Mouse (Mus musculus) neural tube, embryonic 13.5 days (tissue): Measurements from ENCODE around the gene Slc51b. TPM values are rescaled to one million over a fixed set of nuclear protein-coding genes. Genes with fewer than 3 reads are reported as not detected.

Source experiments
- ATAC-seq: fragments of 200-750 bp; cut with Nextera tagmentation; 2 replicates; pipeline ENCODE4 v1.8.0; 2017; ENCODE audit warnings: low read depth, mild to moderate bottlenecking, moderate TSS enrichment, moderate library complexity
- H3K27ac ChIP-seq: fragments of 300-500 bp; sonication (generic); replicated peaks from 2 replicates; pipeline ENCODE4 v1.5.1; 2015; ENCODE audit warnings: moderate library complexity, mild to moderate bottlenecking, inconsistent platforms
- H3K27me3 ChIP-seq: fragments of 300-500 bp; sonication (generic); 2 replicates; pipeline ENCODE4 v1.6.1; 2015; ENCODE audit warnings: mild to moderate bottlenecking, inconsistent platforms
- H3K36me3 ChIP-seq: fragments of 300-500 bp; sonication (generic); 2 replicates; pipeline ENCODE4 v1.6.1; 2015; ENCODE audit warnings: mild to moderate bottlenecking, inconsistent platforms
- H3K4me1 ChIP-seq: fragments of 300-500 bp; sonication (generic); replicated peaks from 2 replicates; pipeline ENCODE4 v1.6.1; 2015; ENCODE audit warnings: inconsistent platforms
- H3K4me2 ChIP-seq: fragments of 300-500 bp; sonication (generic); 2 replicates; pipeline ENCODE4 v1.6.1; 2015; ENCODE audit warnings: inconsistent platforms, mild to moderate bottlenecking, moderate library complexity
- H3K4me3 ChIP-seq: fragments of 300-500 bp; sonication (generic); 2 replicates; pipeline ENCODE4 v1.5.1; 2015; ENCODE audit warnings: mild to moderate bottlenecking, inconsistent platforms
- H3K9ac ChIP-seq: fragments of 300-500 bp; sonication (generic); 2 replicates; pipeline ENCODE4 v1.6.1; 2015; ENCODE audit warnings: moderate library complexity, mild to moderate bottlenecking, inconsistent platforms
- H3K9me3 ChIP-seq: fragments of 300-500 bp; sonication (generic); 2 replicates; pipeline ENCODE4 v1.6.1; 2016; ENCODE audit warnings: inconsistent platforms
- WGBS: fragments of 180-500 bp; shearing (Covaris S2); methylation state at CpG from one replicate; pipeline ENCODE4 v1.1.7; 2015; 5-methylcytosine and 5-hydroxymethylcytosine counted together
- polyA plus RNA-seq: library from polyadenylated mRNA; unstranded; fragments of >200 nt; fragmentation: Nextera tagmentation; extraction: Ambion mirVana; gene quantifications from 2 replicates; pipeline ENCODE4 v1.2.1, GENCODE M21; 2015

The Slc51b gene
- polyA plus RNA-seq, 1 experiment from 2014 or later, result not detected

DNA sequence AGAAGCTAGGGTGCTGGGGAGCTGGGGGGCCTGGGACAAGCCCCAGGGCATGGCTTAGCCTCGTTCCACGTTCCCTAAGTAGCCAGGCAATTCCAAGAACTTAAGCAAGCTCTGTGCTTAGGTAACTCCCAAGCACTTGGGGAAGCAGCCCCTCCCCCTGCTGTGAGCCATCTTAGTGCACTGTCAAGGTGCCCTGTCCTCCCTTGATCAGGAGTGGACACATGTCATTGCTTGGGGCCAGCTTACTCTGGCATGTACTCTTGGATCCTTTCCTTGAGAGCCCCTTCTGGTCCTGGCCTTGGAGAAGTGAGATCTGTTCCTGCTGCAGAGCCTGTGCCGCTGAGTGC, 40.0 kb downstream of the Slc51b start:
- ATAC-seq, result no peak
- 66% methylated on average over 3 of the region's 3 CpGs for WGBS
- Histone ChIP-seq H3K27ac (no peak overlapping the region), H3K9ac (no peak overlapping the region), H3K9me3 (no peaks in the 10 kb centered on the region), H3K36me3 (peaks cover 9% of the 10 kb centered on the region; the same call in 1 of the 2 replicates), H3K4me1 (peaks cover 7% of the 10 kb centered on the region), H3K4me2 (no peak overlapping the region), H3K4me3 (no peak overlapping the region), H3K27me3 (no peaks in the 10 kb centered on the region)

DNA sequence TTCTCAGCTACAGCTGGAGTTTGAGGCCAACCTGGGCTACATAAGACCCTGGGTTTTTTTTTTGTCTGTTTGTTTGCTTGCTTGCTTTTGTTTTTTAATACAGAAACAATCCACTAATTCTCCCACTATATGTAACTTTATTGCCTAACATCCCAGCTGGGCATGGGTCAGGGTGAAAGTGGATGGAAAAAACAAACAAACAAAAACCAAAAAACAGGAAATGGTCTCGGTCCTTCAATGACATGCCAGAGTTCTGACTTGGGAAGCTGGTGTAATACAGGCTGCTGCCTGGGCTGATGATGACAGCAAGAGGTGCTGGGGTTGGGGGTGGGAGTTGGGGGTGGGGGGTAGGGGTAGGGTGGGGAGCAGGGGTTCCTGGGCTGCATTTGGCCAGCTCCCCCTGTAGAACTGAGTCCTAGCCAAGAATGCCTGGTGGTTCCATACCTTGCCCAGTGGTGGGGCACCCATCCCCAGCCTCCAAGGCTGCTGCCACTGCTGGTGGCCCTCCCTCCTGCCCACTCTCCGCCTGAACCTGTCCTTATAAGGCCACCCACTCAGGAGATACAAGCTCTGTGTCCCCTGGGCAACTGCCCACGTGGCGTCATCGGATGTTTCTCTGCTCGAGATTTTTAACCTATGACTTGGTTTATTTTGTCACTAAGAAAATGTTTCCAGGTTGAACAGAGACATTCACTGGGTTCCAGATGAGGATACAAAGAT, 40.6 kb downstream of the Slc51b start:
- 80% methylated on average over 6 of the region's 6 CpGs for WGBS
- Histone ChIP-seq H3K36me3 (peaks cover 14% of the 10 kb centered on the region), H3K27me3 (no peaks in the 10 kb centered on the region), H3K4me3 (no peak overlapping the region), H3K9me3 (no peaks in the 10 kb centered on the region), H3K4me2 (no peak overlapping the region), H3K9ac (no peak overlapping the region), H3K4me1 (peaks cover 7% of the 10 kb centered on the region), H3K27ac (no peak overlapping the region)
- ATAC-seq, result no peak

DNA sequence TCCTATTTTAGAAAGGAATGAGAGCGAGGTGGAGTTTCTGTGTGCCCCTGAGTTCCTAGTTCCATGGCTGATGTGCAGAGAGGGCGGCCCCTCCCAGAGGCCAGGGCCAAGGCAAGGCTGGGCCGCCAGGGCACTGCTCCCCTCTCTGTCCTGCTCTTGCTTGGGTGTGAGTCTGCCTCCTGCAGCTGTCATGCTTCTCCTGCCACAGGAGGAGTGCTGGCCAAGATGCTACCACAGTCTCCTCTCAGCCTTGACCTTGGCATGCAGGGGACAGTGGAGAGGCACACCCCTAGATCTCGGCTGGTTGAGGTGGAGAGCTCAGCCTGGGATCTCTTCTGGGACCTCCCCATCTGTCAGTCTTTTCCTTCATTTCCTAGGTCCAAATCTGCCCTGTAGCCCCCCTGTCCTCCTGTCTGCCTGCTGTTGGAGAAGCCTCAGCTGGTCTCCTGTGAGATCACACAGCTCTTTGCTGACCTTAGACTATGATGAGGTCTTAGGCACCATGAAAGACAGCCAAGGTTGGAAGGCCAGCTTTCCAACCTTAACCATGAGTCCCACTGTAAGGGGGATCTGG, 41.7 kb downstream of the Slc51b start:
- Histone ChIP-seq H3K4me1 (no peaks in the 10 kb centered on the region), H3K4me2 (no peak overlapping the region), H3K27ac (no peak overlapping the region), H3K27me3 (no peaks in the 10 kb centered on the region), H3K9me3 (no peaks in the 10 kb centered on the region), H3K4me3 (no peak overlapping the region), H3K36me3 (peaks cover 25% of the 10 kb centered on the region), H3K9ac (no peak overlapping the region)
- WGBS, result 88% methylated on average over 4 of the region's 4 CpGs
- no peak for ATAC-seq

DNA sequence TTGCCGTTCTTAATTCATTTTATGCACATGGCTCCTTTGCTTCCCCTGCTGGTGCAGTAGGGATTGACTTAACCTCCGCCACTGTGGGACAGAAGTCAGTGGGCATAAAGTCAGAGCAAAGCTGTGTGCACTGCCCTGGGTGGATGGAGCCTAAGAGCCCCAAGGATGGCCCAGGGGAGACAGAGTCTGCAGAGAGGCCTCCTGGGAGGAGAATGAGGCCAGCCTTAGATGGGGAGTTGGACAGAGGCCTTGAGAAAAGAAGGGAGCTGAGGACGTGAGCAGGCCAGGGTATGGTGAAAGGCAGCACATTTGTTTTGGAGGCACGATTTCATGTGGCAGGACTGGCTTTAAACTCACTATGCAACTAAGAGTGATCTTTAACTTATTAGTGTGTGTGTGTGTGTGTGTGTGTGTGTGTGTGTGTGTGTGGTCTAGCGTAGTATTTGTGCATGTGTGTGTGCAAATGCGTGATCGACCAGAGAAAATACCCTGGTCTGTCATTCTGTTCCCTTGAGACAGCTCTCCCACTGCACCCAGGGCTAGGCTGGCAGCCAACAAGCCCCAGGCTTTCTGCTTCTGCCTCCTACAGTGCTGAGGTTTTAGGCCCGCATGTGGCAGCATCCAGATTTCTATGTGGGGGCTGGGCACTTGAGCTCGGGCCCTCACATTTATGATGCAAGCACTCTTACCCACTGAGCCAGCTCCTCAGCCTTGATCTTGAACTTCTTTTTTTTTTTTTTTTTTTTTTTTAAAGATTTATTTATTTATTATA, 47.4 kb downstream of the Slc51b start:
- 76% methylated on average over 9 of the region's 9 CpGs for WGBS
- no peak for ATAC-seq
- H3K9me3 ChIP-seq, result no peaks in the 10 kb centered on the region
- H3K4me1 ChIP-seq, result no peaks in the 10 kb centered on the region
- H3K4me3 ChIP-seq, result no peak overlapping the region
- no peak overlapping the region for H3K9ac ChIP-seq
- H3K36me3 ChIP-seq, result peaks cover 53% of the 10 kb centered on the region
- H3K27ac ChIP-seq, result 0 out of 2 replicates have a peak overlapping the region, but pooled peaks have one; percentile 33
- H3K27me3 ChIP-seq, result no peaks in the 10 kb centered on the region
- no peak overlapping the region for H3K4me2 ChIP-seq

DNA sequence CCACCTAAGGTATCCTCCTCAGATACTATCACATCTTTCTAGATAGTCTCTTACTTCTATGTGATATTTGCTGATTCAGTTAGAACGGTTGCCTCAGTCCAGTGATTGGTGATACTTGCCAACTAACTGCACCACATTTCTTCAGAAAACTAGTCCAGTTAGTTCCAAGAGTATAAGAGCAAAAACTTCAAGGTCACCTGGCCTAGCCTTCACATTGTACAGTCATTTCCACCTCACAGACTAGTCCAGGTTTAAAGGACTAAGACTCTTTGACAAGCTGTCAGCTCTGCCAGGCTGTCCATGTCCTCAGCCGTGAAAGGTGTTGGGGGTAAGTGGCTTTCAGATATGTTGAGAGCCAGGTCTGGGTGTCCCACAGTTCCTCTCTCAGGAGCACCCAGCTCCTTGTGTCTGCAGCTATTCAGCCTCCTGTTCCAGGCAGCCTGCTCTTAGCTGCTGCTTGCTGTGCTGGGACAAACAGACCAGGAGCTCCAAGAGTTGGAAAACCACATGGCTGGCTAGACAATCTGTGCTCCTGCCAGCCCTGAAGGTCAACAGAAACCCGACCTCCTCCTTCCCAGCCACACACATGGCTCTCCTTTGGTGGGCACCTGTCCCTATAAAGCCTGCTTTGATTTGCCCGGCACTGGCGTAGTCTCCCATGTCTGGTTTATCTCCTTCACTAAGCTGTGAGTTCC, 48.1 kb downstream of the Slc51b start:
- H3K9me3 ChIP-seq, result no peaks in the 10 kb centered on the region
- H3K27me3 ChIP-seq, result no peaks in the 10 kb centered on the region
- H3K9ac ChIP-seq, result no peak overlapping the region
- ATAC-seq, result no peak
- H3K27ac ChIP-seq, result 0 out of 2 replicates have a peak overlapping the region, but pooled peaks have one; percentile 33
- 91% methylated on average over 5 of the region's 5 CpGs for WGBS
- no peaks in the 10 kb centered on the region for H3K4me1 ChIP-seq
- H3K36me3 ChIP-seq, result peaks cover 52% of the 10 kb centered on the region
- no peak overlapping the region for H3K4me2 ChIP-seq
- no peak overlapping the region for H3K4me3 ChIP-seq

DNA sequence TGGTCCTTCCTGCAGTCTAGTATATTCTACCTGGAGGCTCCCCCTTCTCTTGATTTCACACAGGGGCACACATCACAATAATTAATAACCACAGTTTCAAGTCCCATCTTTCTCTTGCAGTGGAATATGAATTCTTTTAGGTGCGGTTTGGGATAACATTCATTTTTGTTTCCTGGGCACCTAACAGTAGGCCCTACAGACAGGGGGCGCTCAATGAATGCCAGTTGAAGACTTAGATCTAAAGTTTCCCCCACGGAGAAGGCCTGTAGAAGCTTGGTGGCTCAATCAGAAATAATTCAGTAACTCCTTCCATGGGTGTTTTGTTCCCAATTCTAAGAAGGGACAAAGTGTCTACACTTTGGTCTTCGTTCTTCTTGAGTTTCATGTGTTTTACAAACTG, 50.3 kb downstream of the Slc51b start:
- Histone ChIP-seq H3K4me2 (no peak overlapping the region), H3K27me3 (no peaks in the 10 kb centered on the region), H3K4me3 (no peak overlapping the region), H3K4me1 (no peaks in the 10 kb centered on the region), H3K9me3 (no peaks in the 10 kb centered on the region), H3K27ac (no peak overlapping the region), H3K9ac (no peak overlapping the region), H3K36me3 (peaks cover 50% of the 10 kb centered on the region)
- 77% methylated on average over 4 of the region's 4 CpGs for WGBS
- no peak for ATAC-seq

DNA sequence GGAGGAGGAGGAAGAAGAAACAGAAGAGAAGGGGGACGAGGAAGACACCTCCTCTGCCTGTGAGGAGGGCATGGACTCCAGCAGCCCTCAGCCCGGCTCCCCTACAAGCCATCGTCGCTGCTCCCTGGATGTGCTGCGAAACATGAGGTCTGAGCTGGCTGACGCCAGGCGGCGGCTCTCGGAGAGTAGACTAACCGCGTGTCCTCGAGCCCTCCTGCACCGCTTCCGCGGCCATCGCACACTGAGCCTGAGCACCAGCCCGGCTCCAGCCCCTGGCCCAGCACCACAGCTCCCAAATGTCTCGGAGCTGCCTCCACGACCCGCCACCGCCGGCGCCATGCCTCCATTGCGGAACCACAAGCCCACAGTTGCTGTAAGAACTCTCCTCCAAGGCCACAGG, 51.0 kb downstream of the Slc51b start:
- Histone ChIP-seq H3K9ac (no peak overlapping the region), H3K27ac (no peak overlapping the region), H3K27me3 (no peaks in the 10 kb centered on the region), H3K9me3 (no peaks in the 10 kb centered on the region), H3K4me1 (0 out of 2 replicates have a peak, but pooled peaks cover 3% of the 10 kb centered on the region), H3K4me2 (no peak overlapping the region), H3K4me3 (no peak overlapping the region), H3K36me3 (peaks cover 48% of the 10 kb centered on the region)
- no peak for ATAC-seq
- 81% methylated on average over 24 of the region's 24 CpGs for WGBS

DNA sequence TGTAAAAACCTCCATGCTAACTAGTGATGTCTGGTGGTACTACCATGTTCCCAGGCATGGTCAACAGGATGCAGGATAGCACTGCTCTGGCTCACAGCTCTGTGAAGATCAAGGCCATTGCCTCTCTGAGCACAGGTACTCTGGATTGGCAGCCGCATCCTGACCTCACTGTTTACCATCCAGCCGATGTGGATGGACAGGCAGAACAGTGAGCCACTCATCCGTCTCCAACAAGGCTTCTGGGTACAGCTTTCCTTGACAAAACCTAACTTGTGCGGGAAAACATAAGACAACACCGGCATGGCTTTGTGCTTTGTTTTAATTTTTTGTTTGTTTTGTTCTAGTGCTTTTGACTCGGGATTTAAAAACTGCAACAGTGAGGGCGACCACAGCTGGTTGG, 57.0 kb downstream of the Slc51b start:
- Histone ChIP-seq H3K36me3 (peaks cover 54% of the 10 kb centered on the region), H3K4me1 (0 out of 2 replicates have a peak, but pooled peaks cover 3% of the 10 kb centered on the region), H3K9ac (no peak overlapping the region), H3K27me3 (no peaks in the 10 kb centered on the region), H3K27ac (no peak overlapping the region), H3K9me3 (no peaks in the 10 kb centered on the region), H3K4me3 (no peak overlapping the region), H3K4me2 (no peak overlapping the region)
- 91% methylated on average over 7 of the region's 7 CpGs for WGBS
- no peak for ATAC-seq

DNA sequence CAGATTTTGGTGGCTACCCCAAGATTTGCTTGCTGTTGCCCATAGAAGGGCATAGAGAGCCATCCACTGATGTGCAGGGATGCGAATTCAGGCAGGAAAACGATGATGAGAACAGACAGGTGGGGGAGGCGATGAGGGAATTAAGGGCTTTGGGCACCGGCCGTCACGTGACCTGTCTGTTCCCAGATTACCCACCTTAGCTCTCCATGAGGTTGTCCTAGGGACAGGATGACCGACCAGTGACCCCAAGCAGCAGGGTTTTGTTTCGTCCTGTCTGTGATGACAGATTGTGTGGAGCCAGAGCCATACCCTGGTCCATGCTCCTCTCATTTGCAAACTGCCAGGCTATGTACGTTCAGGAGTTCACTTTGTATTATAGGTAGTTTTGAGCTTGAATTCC, 59.1 kb downstream of the Slc51b start:
- Histone ChIP-seq H3K4me1 (0 out of 2 replicates have a peak, but pooled peaks cover 3% of the 10 kb centered on the region), H3K9me3 (no peaks in the 10 kb centered on the region), H3K36me3 (peaks cover 69% of the 10 kb centered on the region), H3K4me2 (no peak overlapping the region), H3K4me3 (no peak overlapping the region), H3K9ac (no peak overlapping the region), H3K27ac (no peak overlapping the region), H3K27me3 (no peaks in the 10 kb centered on the region)
- no peak for ATAC-seq
- WGBS, result 65% methylated on average over 9 of the region's 9 CpGs

Other genes starting within 250 kb of the Slc51b start
- 5.4 and 6.8 TPM in 2 replicates for gene Parp16, start 227.6 kb downstream of the Slc51b start, polyA plus RNA-seq
- 0.36 and 0.53 TPM in 2 replicates for gene Cilp, start 157.8 kb downstream of the Slc51b start, polyA plus RNA-seq
- 42.9 and 43.6 TPM in 2 replicates for gene Clpx, start 128.7 kb downstream of the Slc51b start, polyA plus RNA-seq
- 10.0 and 10.9 TPM in 2 replicates for gene Pdcd7, start 76.9 kb downstream of the Slc51b start, polyA plus RNA-seq
- gene Ubap1l, start 61.9 kb downstream of the Slc51b start, polyA plus RNA-seq, result 1.6 and 2.0 TPM in 2 replicates
- gene Kbtbd13, start 31.3 kb downstream of the Slc51b start, polyA plus RNA-seq, result 0.32 and 0.47 TPM in 2 replicates
- gene Rasl12, start 24.4 kb downstream of the Slc51b start, polyA plus RNA-seq, result 6.6 and 7.7 TPM in 2 replicates
- 23.3 and 25.5 TPM in 2 replicates for gene Mtfmt, start 12.8 kb upstream of the Slc51b start, polyA plus RNA-seq
- 138 and 143 TPM in 2 replicates for gene Spg21, start 38.0 kb upstream of the Slc51b start, polyA plus RNA-seq
- gene Ankdd1a, start 97.2 kb upstream of the Slc51b start, polyA plus RNA-seq, result 0.59 and 0.60 TPM in 2 replicates
- gene Plekho2, start 157.1 kb upstream of the Slc51b start, polyA plus RNA-seq, result 7.6 and 9.5 TPM in 2 replicates
- 3.1 and 3.2 TPM in 2 replicates for gene Pif1, start 164.2 kb upstream of the Slc51b start, polyA plus RNA-seq
- gene Rbpms2, start 206.7 kb upstream of the Slc51b start, polyA plus RNA-seq, result 6.2 and 6.3 TPM in 2 replicates
- 381 and 389 TPM in 2 replicates for gene Oaz2, start 245.0 kb upstream of the Slc51b start, polyA plus RNA-seq